Mouse (Mus musculus) forebrain, postnatal 0 days (tissue): Measurements from ENCODE around the gene Mgat1. TPM values are rescaled to one million over a fixed set of nuclear protein-coding genes. Genes with fewer than 3 reads are reported as not detected.

Source experiments
- ATAC-seq: fragments of 200-750 bp; cut with Nextera tagmentation; 2 replicates; pipeline ENCODE4 v1.8.0; 2017; ENCODE audit warnings: mild to moderate bottlenecking, moderate library complexity
- DNase-seq: peaks from one replicate; pipeline ENCODE4 v3.0.0-alpha.2; 2015
- H3K27ac ChIP-seq: fragments of 300-500 bp; sonication (generic); 2 replicates; pipeline ENCODE4 v1.5.1; 2014; ENCODE audit warnings: low read depth, mild to moderate bottlenecking, antibody characterized with exemption, low read length, moderate library complexity, mixed read lengths
- H3K27me3 ChIP-seq: fragments of 300-500 bp; sonication (generic); 2 replicates; pipeline ENCODE4 v1.6.1; 2014; ENCODE audit warnings: mild to moderate bottlenecking, low read length, mixed read lengths; ENCODE audit not compliant: insufficient read depth
- H3K36me3 ChIP-seq: fragments of 300-500 bp; sonication (generic); 2 replicates; pipeline ENCODE4 v1.6.1; 2014; ENCODE audit warnings: mild to moderate bottlenecking, moderate library complexity; ENCODE audit not compliant: insufficient read depth
- H3K4me1 ChIP-seq: fragments of 300-500 bp; sonication (generic); 2 replicates; pipeline ENCODE4 v1.6.1; 2014; ENCODE audit warnings: antibody characterized with exemption; ENCODE audit not compliant: insufficient read depth
- H3K4me2 ChIP-seq: fragments of 300-500 bp; sonication (generic); 2 replicates; pipeline ENCODE4 v1.6.1; 2014; ENCODE audit warnings: low read depth, mild to moderate bottlenecking, moderate library complexity
- H3K4me3 ChIP-seq: fragments of 300-500 bp; sonication (generic); 2 replicates; pipeline ENCODE4 v1.5.1; 2014; ENCODE audit warnings: low read depth, low read length, mixed read lengths
- H3K9ac ChIP-seq: fragments of 300-500 bp; sonication (generic); 2 replicates; pipeline ENCODE4 v1.6.1; 2014; ENCODE audit warnings: mild to moderate bottlenecking
- H3K9me3 ChIP-seq: fragments of 300-500 bp; sonication (generic); 2 replicates; pipeline ENCODE4 v1.6.1; 2016; ENCODE audit warnings: low read length
- CTCF ChIP-seq: sonication (generic); IDR thresholded peaks from 2 replicates; pipeline ENCODE4 v1.5.1; 2016; ENCODE audit warnings: antibody characterized with exemption, control low read depth, low read depth
- WGBS: fragments of 180-500 bp; shearing (Covaris S2); extraction: QIAGEN DNeasy Blood & Tissue Kit; methylation state at CpG from one replicate; pipeline ENCODE4 v1.1.7; 2014; 5-methylcytosine and 5-hydroxymethylcytosine counted together
- polyA plus RNA-seq: library from polyadenylated mRNA; unstranded; fragments of >200 nt; fragmentation: Nextera tagmentation; extraction: Ambion mirVana; gene quantifications from 2 replicates; pipeline ENCODE4 v1.2.1, GENCODE M21; 2015
- total RNA-seq: library from RNA; depleted of rRNA; stranded (reverse); fragments of >200 nt; gene quantifications from 2 replicates; pipeline ENCODE4 v1.2.3, GENCODE M21; 2014

The Mgat1 gene
- total and polyA plus RNA-seq, 2 experiments from 2014 or later = 28.1 to 75.7 TPM

GRCm38 (mm10) chr11:49253035-49253434, 9.0 kb downstream of the Mgat1 start:
- H3K9ac ChIP-seq = no peak overlapping the region
- no peaks in the 10 kb centered on the region for H3K9me3 ChIP-seq
- H3K4me3 ChIP-seq = no peak overlapping the region
- no peak for DNase-seq
- WGBS = 89% methylated on average over 6 of the region's 6 CpGs
- no peak overlapping the region for H3K4me2 ChIP-seq
- H3K4me1 ChIP-seq = peaks cover 11% of the 10 kb centered on the region
- peaks cover 3% of the 10 kb centered on the region for H3K36me3 ChIP-seq
- no peaks in the 10 kb centered on the region for H3K27me3 ChIP-seq
- no peak for ATAC-seq
- no peak for TF ChIP-seq CTCF
- H3K27ac ChIP-seq = no peak overlapping the region

- ATAC-seq = no peak
- no peaks in the 10 kb centered on the region for H3K27me3 ChIP-seq
- 97% methylated on average over 2 of the region's 2 CpGs for WGBS
- no peak overlapping the region for H3K9ac ChIP-seq
- no peak overlapping the region for H3K4me3 ChIP-seq
- H3K9me3 ChIP-seq = no peaks in the 10 kb centered on the region
- no peak overlapping the region for H3K27ac ChIP-seq
- H3K36me3 ChIP-seq = peaks cover 18% of the 10 kb centered on the region
- DNase-seq = no peak
- H3K4me1 ChIP-seq = no peaks in the 10 kb centered on the region
- no peak overlapping the region for H3K4me2 ChIP-seq
- TF ChIP-seq CTCF = no peak
Observed at GRCm38 (mm10) chr11:49259296-49259695, 15.3 kb downstream of the Mgat1 start.

GRCm38 (mm10) chr11:49259829-49260228, 15.8 kb downstream of the Mgat1 start:
- DNase-seq = no peak
- Histone ChIP-seq H3K4me3 (no peak overlapping the region), H3K4me1 (no peaks in the 10 kb centered on the region), H3K27ac (no peak overlapping the region), H3K36me3 (peaks cover 18% of the 10 kb centered on the region), H3K9ac (no peak overlapping the region), H3K9me3 (no peaks in the 10 kb centered on the region), H3K4me2 (no peak overlapping the region), H3K27me3 (no peaks in the 10 kb centered on the region)
- 82% methylated on average over 1 of the region's 1 CpGs for WGBS
- ATAC-seq = no peak
- no peak for TF ChIP-seq CTCF

DNA sequence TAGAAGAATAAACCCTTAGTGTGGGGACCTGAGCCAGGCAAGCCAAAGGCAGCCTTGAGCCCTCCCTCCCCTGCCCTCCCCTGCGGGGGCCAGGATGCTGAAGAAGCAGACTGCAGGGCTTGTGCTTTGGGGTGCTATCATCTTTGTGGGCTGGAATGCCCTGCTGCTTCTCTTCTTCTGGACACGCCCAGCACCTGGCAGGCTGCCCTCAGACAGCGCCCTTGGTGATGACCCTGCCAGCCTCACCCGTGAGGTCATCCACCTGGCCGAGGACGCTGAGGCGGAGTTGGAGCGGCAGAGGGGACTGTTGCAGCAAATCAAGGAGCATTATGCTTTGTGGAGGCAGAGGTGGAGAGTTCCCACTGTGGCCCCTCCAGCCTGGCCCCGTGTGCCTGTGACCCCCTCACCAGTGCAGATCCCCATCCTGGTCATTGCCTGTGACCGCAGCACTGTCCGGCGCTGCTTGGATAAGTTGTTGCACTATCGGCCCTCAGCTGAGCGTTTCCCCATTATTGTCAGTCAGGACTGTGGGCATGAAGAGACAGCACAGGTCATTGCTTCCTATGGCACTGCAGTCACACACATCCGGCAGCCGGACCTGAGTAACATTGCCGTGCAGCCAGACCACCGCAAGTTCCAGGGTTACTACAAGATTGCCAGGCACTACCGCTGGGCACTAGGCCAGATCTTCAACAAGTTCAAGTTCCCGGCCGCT, 16.8 kb downstream of the Mgat1 start:
- WGBS = 91% methylated on average over 21 of the region's 21 CpGs
- Histone ChIP-seq H3K4me1 (no peaks in the 10 kb centered on the region), H3K9ac (no peak overlapping the region), H3K4me3 (no peak overlapping the region), H3K36me3 (peaks cover 18% of the 10 kb centered on the region; the same call in 1 of the 2 replicates), H3K9me3 (no peaks in the 10 kb centered on the region), H3K27ac (no peak overlapping the region), H3K4me2 (no peak overlapping the region), H3K27me3 (no peaks in the 10 kb centered on the region)
- no peak for TF ChIP-seq CTCF
- DNase-seq = no peak
- ATAC-seq = no peak

GRCm38 (mm10) chr11:49261313-49261855, 17.4 kb downstream of the Mgat1 start:
- DNase-seq (no peak), ATAC-seq (no peak)
- Histone ChIP-seq H3K4me3 (no peak overlapping the region), H3K27ac (no peak overlapping the region), H3K4me2 (no peak overlapping the region), H3K9ac (no peak overlapping the region), H3K36me3 (peaks cover 18% of the 10 kb centered on the region; the same call in 1 of the 2 replicates), H3K4me1 (no peaks in the 10 kb centered on the region), H3K9me3 (no peaks in the 10 kb centered on the region), H3K27me3 (no peaks in the 10 kb centered on the region)
- WGBS = 92% methylated on average over 14 of the region's 14 CpGs
- no peak for TF ChIP-seq CTCF

GRCm38 (mm10) chr11:49262286-49262685, 18.3 kb downstream of the Mgat1 start:
- no peak overlapping the region for H3K27ac ChIP-seq
- ATAC-seq = no peak
- no peaks in the 10 kb centered on the region for H3K27me3 ChIP-seq
- no peak for DNase-seq
- H3K36me3 ChIP-seq = peaks cover 18% of the 10 kb centered on the region; the same call in 1 of the 2 replicates
- H3K4me1 ChIP-seq = no peaks in the 10 kb centered on the region
- H3K9ac ChIP-seq = no peak overlapping the region
- no peak overlapping the region for H3K4me2 ChIP-seq
- H3K4me3 ChIP-seq = no peak overlapping the region
- TF ChIP-seq CTCF = no peak
- no peaks in the 10 kb centered on the region for H3K9me3 ChIP-seq
- 90% methylated on average over 5 of the region's 5 CpGs for WGBS

GRCm38 (mm10) chr11:49263149-49263548, 19.2 kb downstream of the Mgat1 start:
- no peak overlapping the region for H3K4me3 ChIP-seq
- ATAC-seq (no peak), DNase-seq (no peak)
- no peaks in the 10 kb centered on the region for H3K27me3 ChIP-seq
- TF ChIP-seq CTCF = no peak
- no peak overlapping the region for H3K27ac ChIP-seq
- H3K9ac ChIP-seq = no peak overlapping the region
- H3K4me2 ChIP-seq = no peak overlapping the region
- H3K36me3 ChIP-seq = peaks cover 18% of the 10 kb centered on the region; the same call in 1 of the 2 replicates
- H3K9me3 ChIP-seq = no peaks in the 10 kb centered on the region
- no peaks in the 10 kb centered on the region for H3K4me1 ChIP-seq
- WGBS = 88% methylated on average over 6 of the region's 6 CpGs
